Mouse (Mus musculus) bone marrow macrophage, adult 2 months (primary cell): ENCODE measurements around the gene Tmem56.

ENCODE experiments used
- CTCF ChIP-seq: IDR thresholded peaks from 2 replicates; pipeline ENCODE4 v1.5.1; 2012; ENCODE audit warnings: low read depth, mild to moderate bottlenecking, low read length, moderate library complexity
- POLR2A ChIP-seq: IDR thresholded peaks from 2 replicates; pipeline ENCODE4 v1.6.1; 2012; ENCODE audit warnings: mild to moderate bottlenecking, low read depth, low read length, borderline replicate concordance

- TF ChIP-seq POLR2A, result no peak
- TF ChIP-seq CTCF, result no peak
Measured at GRCm38 (mm10) chr3:121282998-121283397, at the start of gene Tmem56.
